Mouse (Mus musculus) embryonic facial prominence, embryonic 12.5 days (tissue): ENCODE results near the gene Alpk1. TPM values are rescaled to one million over a fixed set of nuclear protein-coding genes. Genes with fewer than 3 reads are reported as not detected.

Experiments
- ATAC-seq: fragments of 200-750 bp; cut with Nextera tagmentation; 2 replicates; pipeline ENCODE4 v1.8.0; 2017; ENCODE audit not compliant: insufficient number of reproducible peaks, insufficient read depth, low FRiP score, low TSS enrichment
- H3K27ac ChIP-seq: fragments of 300-500 bp; sonication (generic); 2 replicates; pipeline ENCODE4 v1.5.1; 2016; ENCODE audit warnings: mild to moderate bottlenecking
- H3K27me3 ChIP-seq: fragments of 300-500 bp; sonication (generic); 2 replicates; pipeline ENCODE4 v1.6.1; 2016; ENCODE audit warnings: mild to moderate bottlenecking, moderate library complexity
- H3K36me3 ChIP-seq: fragments of 300-500 bp; sonication (generic); 2 replicates; pipeline ENCODE4 v1.6.1; 2016; ENCODE audit warnings: mild to moderate bottlenecking
- H3K4me1 ChIP-seq: fragments of 300-500 bp; sonication (generic); 2 replicates; pipeline ENCODE4 v1.6.1; 2016
- H3K4me2 ChIP-seq: fragments of 300-500 bp; sonication (generic); replicated peaks from 2 replicates; pipeline ENCODE4 v1.6.1; 2016; ENCODE audit warnings: mild to moderate bottlenecking, moderate library complexity
- H3K4me3 ChIP-seq: fragments of 300-500 bp; sonication (generic); 2 replicates; pipeline ENCODE4 v1.5.1; 2016; ENCODE audit warnings: mild to moderate bottlenecking
- H3K9ac ChIP-seq: fragments of 300-500 bp; sonication (generic); 2 replicates; pipeline ENCODE4 v1.6.1; 2016; ENCODE audit warnings: mild to moderate bottlenecking, moderate library complexity
- H3K9me3 ChIP-seq: fragments of 300-500 bp; sonication (generic); 2 replicates; pipeline ENCODE4 v1.6.1; 2016; ENCODE audit warnings: mild to moderate bottlenecking, moderate library complexity
- WGBS: fragments of 180-500 bp; shearing (Covaris S2); methylation state at CpG from one replicate; pipeline ENCODE4 v1.1.7; 2016; 5-methylcytosine and 5-hydroxymethylcytosine counted together
- polyA plus RNA-seq: library from polyadenylated mRNA; unstranded; fragments of >200 nt; fragmentation: Nextera tagmentation; extraction: Ambion mirVana; gene quantifications from 2 replicates; pipeline ENCODE4 v1.2.1, GENCODE M21; 2016

The Alpk1 gene
- polyA plus RNA-seq, 1 experiment from 2014 or later, result 1.6 TPM

DNA sequence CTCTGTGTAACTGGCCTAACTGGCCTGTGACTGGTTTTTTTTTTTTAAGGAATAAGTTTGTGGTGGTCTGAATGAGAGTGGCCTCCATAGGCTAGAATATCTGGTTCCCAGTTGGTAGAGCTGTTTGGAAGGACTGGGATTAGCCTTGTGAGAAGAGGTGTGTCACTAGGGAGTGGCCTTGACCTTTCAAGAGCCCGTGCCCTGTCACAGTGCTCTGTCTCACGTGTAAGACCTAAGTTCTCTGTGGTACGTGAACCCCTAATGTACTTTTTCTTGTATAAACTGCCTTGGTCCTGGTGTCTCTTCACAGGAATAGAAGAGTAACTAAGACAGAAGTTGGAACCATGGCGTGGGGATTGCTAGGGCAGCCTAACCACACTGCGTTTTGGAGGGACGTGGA lies 25.7 kb upstream of the Alpk1 start:
- Histone ChIP-seq H3K4me2 (no peak overlapping the region), H3K9me3 (no peaks in the 10 kb centered on the region), H3K27me3 (no peaks in the 10 kb centered on the region), H3K4me1 (peaks cover 5% of the 10 kb centered on the region; the same call in 1 of the 2 replicates), H3K9ac (no peak overlapping the region), H3K4me3 (no peak overlapping the region), H3K27ac (no peak overlapping the region), H3K36me3 (peaks cover 28% of the 10 kb centered on the region)
- WGBS, result 86% methylated on average over 6 of the region's 6 CpGs
- no peak for ATAC-seq

DNA sequence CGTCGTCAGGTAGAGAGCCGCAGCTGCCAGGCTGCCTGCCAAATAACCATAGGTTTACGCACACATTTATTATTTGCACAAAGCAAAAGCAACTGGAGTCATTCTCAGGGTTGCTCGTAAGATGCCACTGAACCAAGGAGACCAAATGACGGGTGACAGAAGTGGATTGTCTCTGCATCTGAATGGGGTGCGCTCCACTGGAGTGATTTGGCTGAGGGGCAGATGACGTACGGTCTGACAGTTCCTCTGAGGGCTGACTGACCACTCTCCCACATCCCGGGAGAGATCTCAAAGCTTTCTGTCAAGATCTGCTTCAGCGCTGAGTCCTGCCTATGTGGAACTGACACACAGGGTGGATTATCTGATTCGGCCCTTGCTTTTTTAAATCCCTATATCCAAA lies 24.7 kb upstream of the Alpk1 start:
- H3K4me3 ChIP-seq, result no peak overlapping the region
- no peak overlapping the region for H3K9ac ChIP-seq
- ATAC-seq, result no peak
- H3K27ac ChIP-seq, result no peak overlapping the region
- H3K36me3 ChIP-seq, result peaks cover 28% of the 10 kb centered on the region
- no peaks in the 10 kb centered on the region for H3K9me3 ChIP-seq
- no peaks in the 10 kb centered on the region for H3K27me3 ChIP-seq
- 90% methylated on average over 12 of the region's 12 CpGs for WGBS
- H3K4me1 ChIP-seq, result peaks cover 5% of the 10 kb centered on the region; the same call in 1 of the 2 replicates
- H3K4me2 ChIP-seq, result no peak overlapping the region

DNA sequence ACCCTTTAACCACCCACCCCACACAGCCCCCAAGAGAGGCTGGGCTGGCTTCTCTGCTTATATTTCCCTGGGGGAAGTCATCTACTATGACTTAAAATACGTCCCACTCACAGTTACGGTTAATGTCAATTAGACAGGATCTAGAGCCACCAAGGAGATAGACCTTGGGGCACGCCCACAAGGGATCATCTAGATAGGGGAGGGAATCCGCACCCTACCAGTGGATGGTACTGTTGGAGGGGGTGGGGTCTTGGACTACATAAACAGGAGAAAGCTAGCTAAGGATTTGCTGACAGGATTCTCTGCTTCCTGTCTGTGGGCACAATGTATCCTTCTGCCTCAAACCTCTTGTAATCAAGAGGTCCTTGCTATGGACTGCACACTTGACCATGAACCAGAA lies 24.1 kb upstream of the Alpk1 start:
- Histone ChIP-seq H3K27me3 (no peaks in the 10 kb centered on the region), H3K4me1 (peaks cover 4% of the 10 kb centered on the region; the same call in 1 of the 2 replicates), H3K27ac (no peak overlapping the region), H3K9me3 (no peaks in the 10 kb centered on the region), H3K4me3 (no peak overlapping the region), H3K9ac (no peak overlapping the region), H3K36me3 (peaks cover 26% of the 10 kb centered on the region), H3K4me2 (no peak overlapping the region)
- ATAC-seq, result no peak
- 80% methylated on average over 4 of the region's 4 CpGs for WGBS

DNA sequence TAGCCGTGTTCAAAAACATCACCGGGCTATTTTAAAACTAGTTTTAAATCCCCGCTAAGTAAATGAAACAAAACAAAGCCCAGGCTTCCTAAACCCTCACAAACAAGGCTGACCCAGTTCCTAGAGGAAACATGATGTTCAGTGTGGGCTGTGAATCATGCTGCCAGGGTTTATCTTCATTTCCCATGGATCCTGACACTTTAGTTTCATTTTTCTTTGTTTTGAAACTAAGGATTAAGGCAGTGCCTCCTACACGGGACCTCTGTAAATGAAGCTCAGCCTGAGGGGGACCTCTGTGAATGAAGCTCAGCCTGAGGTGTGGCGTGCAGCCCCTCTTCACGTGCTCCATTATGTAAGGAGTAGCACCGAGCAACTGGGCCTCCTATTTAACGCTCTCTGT lies 22.5 kb upstream of the Alpk1 start:
- Histone ChIP-seq H3K9ac (no peak overlapping the region), H3K36me3 (peaks cover 10% of the 10 kb centered on the region), H3K9me3 (no peaks in the 10 kb centered on the region), H3K27ac (no peak overlapping the region), H3K4me3 (no peak overlapping the region), H3K4me2 (no peak overlapping the region), H3K4me1 (no peaks in the 10 kb centered on the region), H3K27me3 (no peaks in the 10 kb centered on the region)
- no peak for ATAC-seq
- WGBS, result 51% methylated on average over 8 of the region's 8 CpGs

DNA sequence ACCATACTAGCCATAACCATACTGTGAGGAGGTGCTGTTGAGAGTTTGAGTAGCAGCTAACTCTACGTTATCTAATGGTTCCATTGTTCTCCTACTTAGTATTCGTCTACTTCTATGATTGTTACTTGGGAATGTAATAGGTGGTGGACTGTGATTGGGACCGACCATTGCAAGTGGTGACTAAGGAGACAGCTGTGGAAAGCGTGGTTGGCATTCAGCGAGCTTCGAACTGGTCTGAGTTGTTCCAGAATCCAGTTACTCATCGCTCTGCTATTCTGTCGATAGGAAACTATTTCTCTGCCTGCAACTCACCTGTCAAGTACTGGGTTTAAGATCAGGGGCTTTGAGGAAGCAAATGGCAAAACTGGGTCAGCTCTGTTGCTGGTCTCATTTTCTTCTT lies 20.8 kb upstream of the Alpk1 start:
- Histone ChIP-seq H3K27ac (no peak overlapping the region), H3K4me1 (no peaks in the 10 kb centered on the region), H3K4me3 (no peak overlapping the region), H3K4me2 (no peak overlapping the region), H3K9ac (no peak overlapping the region), H3K27me3 (no peaks in the 10 kb centered on the region), H3K9me3 (no peaks in the 10 kb centered on the region), H3K36me3 (peaks cover 2% of the 10 kb centered on the region)
- no peak for ATAC-seq
- WGBS, result 92% methylated on average over 8 of the region's 8 CpGs

DNA sequence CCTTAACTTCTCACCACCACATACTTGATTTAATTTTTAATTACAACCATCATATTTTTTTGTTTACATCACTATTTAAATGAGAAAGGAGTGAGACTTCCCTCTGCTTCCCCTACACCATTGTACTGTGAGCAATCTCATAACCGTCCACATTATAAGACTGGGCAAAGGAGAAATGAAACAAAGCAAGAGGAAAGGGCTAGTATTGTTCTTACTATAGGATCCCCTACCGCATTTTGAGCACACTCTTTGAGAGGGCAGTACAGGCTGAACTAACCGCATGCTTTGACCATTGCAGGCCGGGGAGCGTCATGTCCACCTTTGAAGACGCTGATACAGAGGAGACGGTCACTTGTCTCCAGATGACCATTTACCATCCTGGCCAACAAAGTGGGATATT lies 15.9 kb upstream of the Alpk1 start:
- no peak overlapping the region for H3K4me2 ChIP-seq
- WGBS, result 94% methylated on average over 7 of the region's 7 CpGs
- no peaks in the 10 kb centered on the region for H3K36me3 ChIP-seq
- H3K27me3 ChIP-seq, result no peaks in the 10 kb centered on the region
- H3K9ac ChIP-seq, result no peak overlapping the region
- peaks cover 2% of the 10 kb centered on the region; the same call in 1 of the 2 replicates for H3K4me1 ChIP-seq
- no peak overlapping the region for H3K4me3 ChIP-seq
- ATAC-seq, result no peak
- H3K27ac ChIP-seq, result no peak overlapping the region
- no peaks in the 10 kb centered on the region for H3K9me3 ChIP-seq

DNA sequence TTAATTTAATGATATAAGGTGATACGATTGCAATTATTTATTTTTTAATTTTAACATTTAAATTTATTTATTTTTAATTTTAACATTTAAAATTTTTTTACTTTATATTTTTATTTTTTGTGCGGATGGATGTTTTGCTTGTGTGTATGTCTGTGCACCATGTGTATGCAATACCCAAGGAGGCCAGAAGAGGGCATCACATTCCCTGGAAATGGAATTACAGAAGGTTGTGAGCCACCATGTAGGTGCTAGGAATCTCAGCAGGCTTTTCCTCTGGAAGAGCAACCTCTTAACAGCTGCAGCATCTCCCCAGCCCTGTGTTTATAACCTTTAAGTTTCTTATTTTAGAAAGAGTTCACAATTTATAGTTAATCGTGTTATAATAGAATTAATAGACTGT lies 15.4 kb upstream of the Alpk1 start:
- Histone ChIP-seq H3K27ac (no peak overlapping the region), H3K36me3 (no peaks in the 10 kb centered on the region), H3K4me3 (no peak overlapping the region), H3K4me1 (peaks cover 5% of the 10 kb centered on the region; the same call in 1 of the 2 replicates), H3K27me3 (no peaks in the 10 kb centered on the region; the same call in 1 of the 2 replicates), H3K9ac (no peak overlapping the region), H3K4me2 (no peak overlapping the region), H3K9me3 (no peaks in the 10 kb centered on the region)
- no peak for ATAC-seq
- WGBS, result 93% methylated on average over 3 of the region's 3 CpGs

DNA sequence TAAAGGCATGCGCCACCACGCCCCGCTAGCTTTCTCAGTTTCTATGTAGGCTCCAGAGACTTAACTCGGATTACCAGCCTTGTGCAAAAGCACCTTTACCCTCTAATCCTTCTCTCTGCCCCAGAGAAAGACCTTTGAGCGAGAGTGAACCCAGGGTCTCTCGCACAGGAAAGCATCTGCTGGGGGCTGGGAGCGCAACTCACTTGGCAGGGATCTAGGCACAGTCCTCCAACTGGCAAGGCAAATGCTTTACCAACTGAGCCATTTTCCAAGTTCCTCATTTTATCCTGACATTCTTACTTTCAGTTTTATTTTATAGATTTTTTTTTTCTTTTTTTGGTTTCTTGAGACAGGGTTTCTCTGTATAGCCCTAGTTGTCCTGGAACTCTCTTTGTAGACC lies 12.7 kb upstream of the Alpk1 start:
- Histone ChIP-seq H3K9me3 (no peaks in the 10 kb centered on the region), H3K4me1 (peaks cover 11% of the 10 kb centered on the region), H3K27ac (no peak overlapping the region), H3K4me2 (no peak overlapping the region), H3K36me3 (no peaks in the 10 kb centered on the region), H3K9ac (no peak overlapping the region), H3K27me3 (peaks cover 21% of the 10 kb centered on the region), H3K4me3 (no peak overlapping the region)
- ATAC-seq, result no peak
- WGBS, result 72% methylated on average over 7 of the region's 7 CpGs

DNA sequence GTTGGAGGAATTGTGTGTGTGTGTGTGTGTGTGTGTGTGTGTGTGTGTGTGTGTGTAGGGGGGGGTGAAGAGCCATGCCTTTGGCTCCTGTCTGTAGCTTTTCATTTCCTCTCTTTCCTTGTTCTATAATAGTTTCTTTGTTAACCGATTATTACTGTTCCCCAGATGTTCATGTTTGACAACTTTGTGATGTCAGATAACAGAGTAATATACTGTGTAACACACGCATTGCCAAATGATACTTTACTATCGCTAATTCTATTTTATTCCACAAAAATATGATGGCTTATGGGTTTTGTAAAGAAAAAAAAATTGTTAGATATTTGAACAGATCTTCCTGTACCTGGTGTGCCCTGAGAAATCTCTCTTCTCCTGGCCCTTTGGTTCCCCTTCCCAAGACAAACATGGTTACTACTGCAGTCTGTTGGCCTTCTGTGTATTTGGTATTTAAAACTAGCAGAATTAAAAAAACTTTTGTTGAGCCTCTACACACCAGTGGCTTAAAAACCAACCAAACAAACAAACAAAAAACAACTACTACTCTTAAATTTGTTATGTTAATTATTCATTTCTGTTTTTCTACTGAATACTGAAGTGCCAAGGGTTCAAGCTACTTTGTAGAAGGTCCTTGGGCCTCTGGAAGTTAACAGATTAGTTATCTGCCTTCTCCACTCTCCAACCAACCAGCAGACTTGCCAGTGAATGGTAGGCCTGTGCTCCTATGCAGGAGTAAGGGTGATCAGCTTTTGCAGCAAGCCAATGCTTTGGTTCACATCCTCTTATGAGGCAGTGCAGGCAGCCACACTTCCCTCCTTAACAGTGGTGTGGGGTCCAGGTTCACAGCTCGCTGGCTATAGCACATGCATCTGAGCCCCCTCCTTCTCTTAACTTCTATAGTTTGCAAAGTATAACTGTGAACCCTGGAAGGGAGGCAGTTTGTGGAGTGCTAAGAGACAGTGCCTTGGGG lies 11.6 kb upstream of the Alpk1 start:
- H3K4me1 ChIP-seq, result peaks cover 11% of the 10 kb centered on the region
- H3K36me3 ChIP-seq, result no peaks in the 10 kb centered on the region
- WGBS, result 44% methylated on average over 4 of the region's 4 CpGs
- no peak for ATAC-seq
- H3K9ac ChIP-seq, result no peak overlapping the region
- peaks cover 30% of the 10 kb centered on the region for H3K27me3 ChIP-seq
- no peaks in the 10 kb centered on the region for H3K9me3 ChIP-seq
- H3K4me2 ChIP-seq, result peak overlapping the region; percentile 99
- H3K4me3 ChIP-seq, result 0 out of 2 replicates have a peak overlapping the region, but pooled peaks have one; percentile 57
- H3K27ac ChIP-seq, result no peak overlapping the region

DNA sequence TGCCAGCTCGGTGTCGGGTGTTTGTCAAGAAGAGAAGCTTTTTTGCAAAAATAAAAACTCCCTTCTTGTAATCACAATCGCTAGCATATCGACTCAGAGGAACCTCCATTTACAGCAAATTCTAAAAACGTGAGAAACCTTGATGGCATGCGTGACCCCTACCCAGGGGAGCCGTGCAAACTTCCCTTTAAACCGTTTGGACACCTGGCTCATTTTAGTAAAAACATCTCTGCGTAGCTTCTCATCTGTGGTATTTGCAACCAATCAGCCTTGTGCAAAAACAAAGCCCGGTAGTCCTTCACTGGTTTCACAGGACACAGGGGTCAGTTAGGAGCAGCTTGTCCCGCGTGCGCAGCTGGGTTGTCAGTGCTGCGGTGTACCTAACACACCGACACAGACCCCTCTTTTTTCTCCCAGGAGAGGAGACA lies 10.7 kb upstream of the Alpk1 start:
- peak overlapping the region; percentile 57 for H3K4me3 ChIP-seq
- H3K36me3 ChIP-seq, result no peaks in the 10 kb centered on the region
- H3K9me3 ChIP-seq, result no peaks in the 10 kb centered on the region
- peaks cover 11% of the 10 kb centered on the region for H3K4me1 ChIP-seq
- WGBS, result 2% methylated on average over 15 of the region's 15 CpGs
- peak overlapping the region; percentile 99 for H3K4me2 ChIP-seq
- H3K27me3 ChIP-seq, result peaks cover 31% of the 10 kb centered on the region
- no peak overlapping the region for H3K27ac ChIP-seq
- peak overlapping the region; percentile 62; the same call in 1 of the 2 replicates for H3K9ac ChIP-seq
- ATAC-seq, result no peak

DNA sequence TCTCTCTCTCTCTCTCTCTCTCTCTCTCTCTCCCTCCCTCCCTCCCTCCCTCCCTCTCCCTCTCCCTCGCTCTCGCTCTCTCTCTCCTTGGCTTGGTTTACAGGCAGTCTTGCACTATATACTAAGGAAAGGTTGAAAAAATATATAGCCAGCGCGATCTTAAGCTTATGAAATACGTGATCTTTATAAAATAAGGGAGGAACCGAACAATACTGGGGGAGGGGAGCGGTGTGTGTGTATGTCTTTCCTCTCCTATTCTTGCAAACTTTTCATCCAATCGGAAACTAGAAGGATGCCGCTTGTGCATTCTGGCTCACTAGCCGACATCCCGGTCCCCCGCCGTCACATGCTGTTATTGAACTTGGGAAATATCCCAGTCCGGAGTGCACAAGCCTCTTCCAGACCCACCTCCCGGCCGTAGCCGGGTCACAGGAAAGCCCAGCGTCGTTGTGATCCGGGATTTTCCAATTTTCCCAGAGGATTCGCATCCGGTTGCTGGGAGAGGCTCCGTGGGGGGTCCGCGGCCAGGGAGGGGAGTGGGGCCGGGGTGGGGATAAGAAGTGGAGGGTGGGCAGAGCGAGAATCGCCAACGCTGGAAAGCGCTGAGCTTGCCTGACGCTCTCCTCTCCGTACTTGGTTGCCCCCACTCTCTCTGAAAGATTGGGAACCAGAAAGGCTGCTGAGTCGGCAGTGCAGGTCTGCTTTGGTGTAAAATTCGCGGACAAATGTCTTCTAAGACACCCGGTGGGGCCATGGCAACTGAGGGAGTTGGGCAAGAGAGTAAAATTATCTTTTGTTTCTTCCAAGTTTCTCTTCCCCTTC lies 10.1 kb upstream of the Alpk1 start:
- Histone ChIP-seq H3K27ac (0 out of 2 replicates have a peak overlapping the region, but pooled peaks have one; percentile 11), H3K27me3 (peaks cover 31% of the 10 kb centered on the region), H3K4me3 (peak overlapping the region; percentile 57), H3K9me3 (no peaks in the 10 kb centered on the region), H3K9ac (peak overlapping the region; percentile 62), H3K4me1 (peaks cover 11% of the 10 kb centered on the region), H3K4me2 (peak overlapping the region; percentile 99), H3K36me3 (no peaks in the 10 kb centered on the region)
- WGBS, result under 1% methylated on average over 36 of the region's 36 CpGs
- ATAC-seq, result peak; percentile 53
